Mouse (Mus musculus) liver, embryonic 14.5 days (tissue): ENCODE measurements at regions not wholly inside any gene's neighbourhood (a gene's known extent, or its start where the extent isn't known, plus 50 kb on each side); places are given as distances from the start of the nearest gene placed in this dataset.

Source experiments
- CTCF ChIP-seq: IDR thresholded peaks from 2 replicates; pipeline ENCODE4 v1.5.1; 2016; ENCODE audit warnings: antibody characterized with exemption, low read depth, control low read depth
- EP300 ChIP-seq: IDR thresholded peaks from 2 replicates; pipeline ENCODE4 v1.6.1; 2016; ENCODE audit warnings: antibody characterized with exemption, low read depth

- TF ChIP-seq EP300 (no peak), CTCF (no peak)
Measured at GRCm38 (mm10) chr8:77829126-77829748, 105.0 kb upstream of the Ednra start.
